Mouse (Mus musculus): Measurements from ENCODE around the gene Dnm2. TPM values are rescaled to one million over a fixed set of nuclear protein-coding genes. Genes with fewer than 3 reads are reported as not detected.

Dnm2 gene
- polyA plus RNA-seq (2015; fragmentation: Nextera tagmentation; extraction: Ambion mirVana) = 64.9 and 72.1 TPM in 2 replicates

DNA sequence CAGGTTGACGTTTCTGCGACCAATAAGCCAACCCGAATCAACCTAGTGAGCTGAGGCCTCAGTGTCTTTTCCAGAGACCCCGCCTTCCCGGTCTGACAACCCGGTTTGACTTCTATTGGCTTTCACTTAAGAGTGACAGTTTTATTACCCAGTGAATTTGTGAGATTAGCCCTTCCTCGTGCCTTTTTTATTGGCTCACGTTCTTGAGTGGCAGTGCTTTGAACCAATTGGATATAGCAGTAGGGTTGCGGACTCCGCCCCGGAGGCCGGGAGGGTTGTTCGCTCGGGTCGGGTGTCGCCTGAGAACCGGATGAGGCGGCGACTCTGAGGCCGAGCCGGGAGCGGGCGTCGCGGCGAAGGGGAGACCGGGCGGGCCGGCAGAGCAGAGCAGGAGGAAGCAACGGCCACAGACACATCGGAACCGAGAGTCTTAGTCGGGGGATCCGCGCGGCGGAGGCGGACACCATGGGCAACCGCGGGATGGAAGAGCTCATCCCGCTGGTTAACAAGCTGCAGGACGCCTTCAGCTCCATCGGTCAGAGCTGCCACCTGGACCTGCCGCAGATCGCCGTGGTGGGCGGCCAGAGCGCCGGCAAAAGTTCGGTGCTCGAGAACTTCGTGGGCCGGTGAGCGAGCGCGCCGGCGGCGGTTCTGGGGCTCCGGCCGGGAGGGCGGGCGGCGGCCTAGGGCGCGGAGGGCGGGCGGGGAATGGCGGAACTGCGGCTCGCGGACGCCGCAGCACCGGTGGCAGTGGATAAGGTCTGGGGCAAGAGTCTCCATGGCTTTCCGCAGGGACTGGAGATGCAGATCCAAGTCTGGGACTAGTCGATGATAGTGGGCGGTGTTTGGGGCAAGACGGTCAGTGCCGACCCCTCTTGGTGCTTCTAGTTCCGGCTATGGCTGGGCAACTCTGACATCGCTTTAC, at the start of gene Dnm2:
Gene Dnm2 (plus strand): TSS at position 278 of the 925 bp plus-strand sequence.
- under 1% methylated on average over 78 of the region's 82 CpGs for WGBS
- H3K27ac ChIP-seq = peak within 1 kb of the TSS; percentile 90
- peak within 1 kb of the TSS; percentile 92 for H3K9ac ChIP-seq
- peak within 1 kb of the TSS; percentile 94 for H3K4me3 ChIP-seq
- H3K4me2 ChIP-seq = peak within 1 kb of the TSS; percentile 97
- peaks cover 36% of the 10 kb centered on the region for H3K4me1 ChIP-seq (replicated peaks)
- no peaks in the 10 kb centered on the region for H3K27me3 ChIP-seq
- no peaks in the 10 kb centered on the region for H3K9me3 ChIP-seq
- H3K36me3 ChIP-seq = peaks cover 17% of the 10 kb centered on the region
- ATAC-seq (ENCODE audit: low FRiP score) = peak; percentile 98

- 76% methylated on average over 3 of the region's 3 CpGs for WGBS
- H3K36me3 ChIP-seq = peaks cover 5% of the 10 kb centered on the region; the same call in 1 of the 2 replicates
- no peak overlapping the region for H3K9ac ChIP-seq
- peaks cover 55% of the 10 kb centered on the region for H3K4me1 ChIP-seq (replicated peaks)
- H3K4me2 ChIP-seq = no peak overlapping the region
- no peak overlapping the region for H3K4me3 ChIP-seq
- no peak overlapping the region for H3K27ac ChIP-seq
- no peaks in the 10 kb centered on the region for H3K9me3 ChIP-seq
- no peaks in the 10 kb centered on the region for H3K27me3 ChIP-seq
- no peak for ATAC-seq (ENCODE audit: low FRiP score)
These were observed 45.5 kb upstream of the Dnm2 start for GRCm38 (mm10) chr9:21379195-21379594.

- Histone ChIP-seq H3K9ac (no peak overlapping the region), H3K27ac (no peak overlapping the region), H3K4me1 (replicated peaks) (peaks cover 52% of the 10 kb centered on the region), H3K36me3 (0 out of 2 replicates have a peak, but pooled peaks cover 5% of the 10 kb centered on the region), H3K4me3 (no peak overlapping the region), H3K27me3 (no peaks in the 10 kb centered on the region), H3K9me3 (no peaks in the 10 kb centered on the region), H3K4me2 (no peak overlapping the region)
- no peak for ATAC-seq (ENCODE audit: low FRiP score)
These were observed 43.8 kb upstream of the Dnm2 start for GRCm38 (mm10) chr9:21380868-21381267.

DNA sequence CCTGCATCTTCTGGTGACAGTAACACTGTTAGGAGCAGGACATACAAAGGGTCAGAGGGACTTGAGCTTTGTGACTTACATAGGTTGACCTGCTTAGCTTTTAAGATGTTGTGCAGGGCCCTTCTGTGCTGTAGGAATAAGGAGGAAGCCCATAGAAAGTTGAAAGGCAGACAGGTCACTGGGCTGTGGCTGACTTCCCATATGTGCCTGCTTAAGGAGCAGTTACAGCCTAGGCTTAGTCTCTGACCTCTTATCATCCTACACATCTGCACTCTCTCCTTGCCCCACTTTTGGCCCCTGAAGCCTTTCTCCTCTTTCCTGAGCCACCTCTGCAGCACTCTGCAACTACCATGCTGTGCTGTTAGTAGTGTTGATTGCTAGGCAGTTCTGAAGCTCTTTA, 40.7 kb upstream of the Dnm2 start:
- no peaks in the 10 kb centered on the region for H3K9me3 ChIP-seq
- no peak overlapping the region for H3K9ac ChIP-seq
- peaks cover 46% of the 10 kb centered on the region for H3K4me1 ChIP-seq (replicated peaks)
- no peak overlapping the region for H3K4me2 ChIP-seq
- no peak overlapping the region for H3K4me3 ChIP-seq
- peaks cover 15% of the 10 kb centered on the region for H3K36me3 ChIP-seq
- no peaks in the 10 kb centered on the region for H3K27me3 ChIP-seq
- no peak for ATAC-seq (ENCODE audit: low FRiP score)
- H3K27ac ChIP-seq = no peak overlapping the region

DNA sequence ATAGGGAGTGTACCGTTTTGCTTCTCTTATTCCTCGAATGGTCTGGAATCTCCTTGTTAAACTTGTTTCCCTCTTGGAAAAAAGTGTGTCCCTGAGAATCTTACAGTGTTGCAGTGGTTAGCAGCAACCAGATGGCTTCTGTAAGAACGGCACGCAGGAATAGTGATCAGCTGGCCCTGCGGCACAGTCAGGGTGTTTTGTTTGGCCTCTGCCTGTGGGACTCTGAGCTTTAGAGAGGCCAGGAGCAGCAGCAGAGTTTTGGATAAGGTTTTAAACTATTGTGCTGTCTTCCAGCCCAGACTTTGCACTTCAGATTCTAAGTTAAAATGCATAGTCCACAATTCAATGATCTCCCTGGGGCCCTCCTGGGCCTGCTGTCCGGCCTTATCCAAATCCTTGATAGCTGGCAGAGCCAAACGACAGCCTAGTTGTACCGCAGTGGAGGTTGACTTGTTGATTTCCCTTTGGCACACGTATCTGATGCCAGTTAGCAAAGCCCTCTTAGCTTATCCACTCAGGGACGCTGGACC, 32.0 kb upstream of the Dnm2 start:
- 94% methylated on average over 10 of the region's 10 CpGs for WGBS
- no peaks in the 10 kb centered on the region for H3K9me3 ChIP-seq
- H3K4me1 ChIP-seq (replicated peaks) = no peaks in the 10 kb centered on the region
- no peaks in the 10 kb centered on the region for H3K27me3 ChIP-seq
- no peak overlapping the region for H3K4me3 ChIP-seq
- H3K36me3 ChIP-seq = peaks cover 97% of the 10 kb centered on the region
- H3K9ac ChIP-seq = no peak overlapping the region
- H3K4me2 ChIP-seq = no peak overlapping the region
- H3K27ac ChIP-seq = no peak overlapping the region
- ATAC-seq (ENCODE audit: low FRiP score) = no peak

DNA sequence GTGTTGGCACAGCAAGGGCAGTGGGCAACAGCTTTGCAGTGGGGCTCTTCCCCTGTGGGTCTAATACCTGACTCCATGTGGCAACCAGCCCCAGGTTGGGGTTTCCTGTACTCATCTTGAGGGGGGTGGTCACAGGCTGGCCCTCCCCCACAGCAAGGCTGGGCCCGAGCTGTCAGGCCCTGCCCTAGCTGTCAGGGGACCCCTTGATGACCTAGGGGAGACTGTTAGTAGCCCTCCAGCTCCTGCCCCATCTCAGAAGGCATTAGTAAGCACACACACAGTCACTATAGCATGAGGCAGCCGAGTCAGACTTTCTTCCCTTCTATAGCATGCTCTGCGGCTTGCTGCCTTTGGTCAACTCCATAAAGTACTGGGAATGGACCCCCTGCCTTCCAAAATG, 29.0 kb upstream of the Dnm2 start:
- Histone ChIP-seq H3K36me3 (peaks cover 98% of the 10 kb centered on the region), H3K4me1 (replicated peaks) (no peaks in the 10 kb centered on the region), H3K9ac (no peak overlapping the region), H3K9me3 (no peaks in the 10 kb centered on the region), H3K27me3 (no peaks in the 10 kb centered on the region), H3K4me3 (no peak overlapping the region), H3K4me2 (no peak overlapping the region), H3K27ac (no peak overlapping the region)
- no peak for ATAC-seq (ENCODE audit: low FRiP score)
- WGBS = 94% methylated on average over 3 of the region's 3 CpGs

- Histone ChIP-seq H3K4me1 (replicated peaks) (no peaks in the 10 kb centered on the region), H3K36me3 (peaks cover 97% of the 10 kb centered on the region), H3K4me2 (no peak overlapping the region), H3K9me3 (no peaks in the 10 kb centered on the region), H3K9ac (no peak overlapping the region), H3K27ac (no peak overlapping the region), H3K4me3 (no peak overlapping the region), H3K27me3 (no peaks in the 10 kb centered on the region)
- 95% methylated on average over 3 of the region's 3 CpGs for WGBS
- ATAC-seq (ENCODE audit: low FRiP score) = no peak
These were observed 27.5 kb upstream of the Dnm2 start for GRCm38 (mm10) chr9:21397170-21397569.

- H3K4me3 ChIP-seq = no peak overlapping the region
- no peaks in the 10 kb centered on the region for H3K27me3 ChIP-seq
- H3K9ac ChIP-seq = no peak overlapping the region
- H3K4me2 ChIP-seq = no peak overlapping the region
- H3K27ac ChIP-seq = no peak overlapping the region
- no peaks in the 10 kb centered on the region for H3K4me1 ChIP-seq (replicated peaks)
- ATAC-seq (ENCODE audit: low FRiP score) = no peak
- no peaks in the 10 kb centered on the region for H3K9me3 ChIP-seq
- WGBS = 96% methylated on average over 9 of the region's 9 CpGs
- H3K36me3 ChIP-seq = peaks cover 98% of the 10 kb centered on the region
These were observed 23.7 kb upstream of the Dnm2 start for GRCm38 (mm10) chr9:21401042-21401441.

- no peak overlapping the region for H3K4me2 ChIP-seq
- H3K9me3 ChIP-seq = no peaks in the 10 kb centered on the region
- no peak for ATAC-seq (ENCODE audit: low FRiP score)
- no peak overlapping the region for H3K4me3 ChIP-seq
- 84% methylated on average over 11 of the region's 11 CpGs for WGBS
- no peaks in the 10 kb centered on the region for H3K27me3 ChIP-seq
- peaks cover 97% of the 10 kb centered on the region for H3K36me3 ChIP-seq
- no peak overlapping the region for H3K9ac ChIP-seq
- H3K4me1 ChIP-seq (replicated peaks) = no peaks in the 10 kb centered on the region
- no peak overlapping the region for H3K27ac ChIP-seq
These were observed 21.9 kb upstream of the Dnm2 start for GRCm38 (mm10) chr9:21402764-21403253.

- no peak overlapping the region for H3K4me2 ChIP-seq
- no peaks in the 10 kb centered on the region for H3K9me3 ChIP-seq
- no peaks in the 10 kb centered on the region for H3K4me1 ChIP-seq (replicated peaks)
- no peak overlapping the region for H3K9ac ChIP-seq
- H3K4me3 ChIP-seq = no peak overlapping the region
- no peak for ATAC-seq (ENCODE audit: low FRiP score)
- H3K27ac ChIP-seq = no peak overlapping the region
- 94% methylated on average over 5 of the region's 5 CpGs for WGBS
- H3K36me3 ChIP-seq = peaks cover 87% of the 10 kb centered on the region
- H3K27me3 ChIP-seq = no peaks in the 10 kb centered on the region
These were observed 21.0 kb upstream of the Dnm2 start for GRCm38 (mm10) chr9:21403745-21404144.

DNA sequence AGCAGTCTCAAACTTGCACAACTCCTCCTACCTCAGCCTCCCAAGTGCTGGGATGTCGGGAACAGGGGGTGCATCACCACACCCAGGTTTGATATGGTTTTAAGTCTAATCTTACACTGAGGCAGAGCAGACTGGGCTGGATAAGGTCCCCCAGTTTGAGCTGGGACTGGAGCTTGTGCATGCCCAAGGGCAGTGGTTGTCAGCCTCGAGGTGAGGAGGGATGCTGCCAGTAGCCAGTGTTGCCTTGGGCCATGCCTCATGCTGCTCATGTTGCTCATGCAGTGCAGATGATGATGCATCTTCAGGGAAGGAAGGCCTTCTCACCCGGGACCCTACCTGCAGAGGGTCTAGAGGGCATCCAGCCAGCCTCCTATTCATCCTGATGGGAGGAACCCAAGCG, 19.2 kb upstream of the Dnm2 start:
- Histone ChIP-seq H3K9me3 (no peaks in the 10 kb centered on the region), H3K4me1 (replicated peaks) (0 out of 2 replicates have a peak, but pooled peaks cover 3% of the 10 kb centered on the region), H3K27me3 (no peaks in the 10 kb centered on the region), H3K4me3 (no peak overlapping the region), H3K27ac (no peak overlapping the region), H3K4me2 (no peak overlapping the region), H3K9ac (no peak overlapping the region), H3K36me3 (peaks cover 69% of the 10 kb centered on the region)
- WGBS = 80% methylated on average over 4 of the region's 4 CpGs
- ATAC-seq (ENCODE audit: low FRiP score) = no peak

DNA sequence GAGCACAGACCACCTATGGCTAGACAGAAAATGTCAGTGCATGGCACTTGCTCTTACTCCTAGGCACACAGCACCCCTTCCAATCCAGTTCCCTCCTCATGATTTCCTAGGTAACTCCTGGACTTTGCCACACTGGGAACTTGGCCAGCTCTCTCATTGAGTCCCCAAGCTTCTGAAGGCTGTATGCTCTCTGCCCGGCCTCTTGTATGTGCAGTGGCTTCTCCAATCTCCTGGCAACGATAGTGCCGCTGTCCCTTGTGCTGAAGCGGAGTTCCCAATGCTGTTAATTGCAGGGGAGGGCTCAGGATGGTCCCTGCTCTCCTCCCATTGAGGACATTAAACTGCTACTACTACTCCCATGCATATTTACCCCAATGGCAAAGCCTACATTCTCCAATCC, 16.8 kb upstream of the Dnm2 start:
- no peak overlapping the region for H3K4me3 ChIP-seq
- ATAC-seq (ENCODE audit: low FRiP score) = no peak
- peaks cover 18% of the 10 kb centered on the region for H3K4me1 ChIP-seq (replicated peaks)
- peaks cover 47% of the 10 kb centered on the region for H3K36me3 ChIP-seq
- no peaks in the 10 kb centered on the region for H3K27me3 ChIP-seq
- H3K9me3 ChIP-seq = no peaks in the 10 kb centered on the region
- 13% methylated on average over 4 of the region's 4 CpGs for WGBS
- H3K27ac ChIP-seq = 0 out of 2 replicates have a peak overlapping the region, but pooled peaks have one; percentile 0
- no peak overlapping the region for H3K4me2 ChIP-seq
- H3K9ac ChIP-seq = no peak overlapping the region

All from hindbrain, embryonic 13.5 days (tissue).